Mouse (Mus musculus) bone marrow macrophage, adult 2 months (primary cell): Measurements from ENCODE around the gene Adcy6.

Source experiments
- CTCF ChIP-seq: IDR thresholded peaks from 2 replicates; pipeline ENCODE4 v1.5.1; 2012; ENCODE audit warnings: low read depth, mild to moderate bottlenecking, low read length, moderate library complexity
- POLR2A ChIP-seq: IDR thresholded peaks from 2 replicates; pipeline ENCODE4 v1.6.1; 2012; ENCODE audit warnings: mild to moderate bottlenecking, low read depth, low read length, borderline replicate concordance

DNA sequence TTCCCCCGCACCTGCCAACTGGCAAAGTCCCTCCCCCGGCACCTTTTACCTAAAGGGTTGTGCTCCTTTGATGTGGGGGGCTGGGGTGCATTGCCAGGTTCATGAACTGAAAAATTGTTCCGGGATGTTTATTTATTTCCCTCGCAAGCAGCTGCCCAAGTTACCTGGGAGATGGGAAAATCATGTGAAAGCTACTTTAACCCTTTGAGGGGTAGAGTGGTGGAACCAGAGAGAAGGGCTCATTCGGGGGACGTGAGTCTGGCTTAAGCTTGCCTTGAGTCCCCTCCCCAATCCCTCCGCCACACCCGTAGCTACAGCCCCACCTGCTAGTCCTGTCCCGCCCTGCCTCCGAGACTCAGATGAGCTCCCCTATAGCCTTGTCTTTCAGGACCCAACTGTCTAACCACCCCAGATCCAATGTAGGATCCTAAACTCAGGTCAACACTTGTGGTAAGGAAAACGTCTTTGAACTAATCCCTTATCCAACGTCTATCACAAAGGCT, 306 bp upstream of the Adcy6 start:
- TF ChIP-seq CTCF = no peak
- TF ChIP-seq POLR2A = no peak
